Mouse (Mus musculus) retina, embryonic 14.5 days (tissue): Measurements from ENCODE around the gene D430042O09Rik.
A peak's percentile ranks its signal among the peaks of the same experiment; 100 is the strongest.

Experiments used
- DNase-seq: peaks from one replicate; pipeline ENCODE4 v3.0.0-alpha.2; 2015; ENCODE audit warnings: low spot score

The D430042O09Rik gene

DNA sequence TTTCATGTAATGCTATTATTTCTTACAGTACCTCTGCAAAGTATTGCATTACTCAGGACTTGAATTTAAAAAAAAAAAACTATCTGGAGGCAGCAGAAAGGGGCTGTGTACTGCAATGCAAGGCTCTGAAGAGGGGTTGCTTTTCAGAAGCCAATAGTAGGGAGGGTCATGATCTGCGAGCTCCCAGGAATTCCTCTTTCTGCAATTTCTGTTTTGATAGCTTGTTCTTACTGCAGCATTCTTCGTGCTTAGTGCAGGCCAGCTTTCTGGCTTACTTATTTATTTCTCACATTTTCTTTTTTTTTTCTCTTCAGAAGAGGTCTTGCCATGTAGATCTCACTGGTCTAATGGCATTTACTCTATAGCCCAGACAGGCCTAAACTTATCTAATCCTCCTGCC is 32.8 kb downstream of the D430042O09Rik start:
- no peak for DNase-seq

DNA sequence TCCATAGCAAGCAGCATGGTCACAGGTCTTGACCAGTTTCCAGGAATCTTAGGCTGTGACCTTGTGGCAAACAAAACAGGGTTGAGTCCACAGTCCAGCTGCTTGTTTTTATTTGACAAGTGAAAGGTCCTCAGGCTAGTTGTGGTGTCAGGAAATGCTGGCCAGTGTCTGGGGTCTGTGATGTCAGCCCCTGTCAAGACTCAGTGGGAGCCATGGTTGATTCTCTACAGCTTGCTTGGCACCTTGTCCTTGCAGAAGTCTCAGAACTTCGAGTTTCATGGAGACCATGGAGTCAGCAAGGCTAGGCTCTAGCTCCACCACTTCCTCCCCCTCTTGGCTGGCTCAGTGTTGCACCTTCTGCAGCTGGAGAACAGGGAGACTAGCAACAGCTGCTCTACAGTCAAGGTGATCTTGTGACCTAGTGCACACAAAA is 33.6 kb downstream of the D430042O09Rik start:
- DNase-seq: no peak

DNA sequence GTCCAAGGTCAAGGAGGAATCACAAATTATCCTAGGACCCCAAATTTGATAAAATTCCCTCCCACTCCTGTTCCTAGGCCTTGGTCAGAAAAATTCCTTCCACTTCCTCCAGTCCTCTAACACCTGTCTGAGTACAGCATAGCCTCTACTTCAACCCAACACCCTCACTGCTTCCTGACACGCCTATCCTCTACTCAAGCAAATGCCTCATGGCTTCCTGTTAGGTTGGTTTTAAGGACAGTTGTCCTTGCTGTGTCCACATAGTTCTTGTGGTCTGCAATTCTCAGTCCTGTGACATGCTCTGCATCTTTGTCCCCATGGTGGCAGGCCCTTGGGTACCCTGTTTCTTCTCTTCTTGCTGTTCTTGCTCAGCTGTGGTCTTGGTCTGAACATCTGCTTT is 37.1 kb downstream of the D430042O09Rik start:
- DNase-seq: no peak

DNA sequence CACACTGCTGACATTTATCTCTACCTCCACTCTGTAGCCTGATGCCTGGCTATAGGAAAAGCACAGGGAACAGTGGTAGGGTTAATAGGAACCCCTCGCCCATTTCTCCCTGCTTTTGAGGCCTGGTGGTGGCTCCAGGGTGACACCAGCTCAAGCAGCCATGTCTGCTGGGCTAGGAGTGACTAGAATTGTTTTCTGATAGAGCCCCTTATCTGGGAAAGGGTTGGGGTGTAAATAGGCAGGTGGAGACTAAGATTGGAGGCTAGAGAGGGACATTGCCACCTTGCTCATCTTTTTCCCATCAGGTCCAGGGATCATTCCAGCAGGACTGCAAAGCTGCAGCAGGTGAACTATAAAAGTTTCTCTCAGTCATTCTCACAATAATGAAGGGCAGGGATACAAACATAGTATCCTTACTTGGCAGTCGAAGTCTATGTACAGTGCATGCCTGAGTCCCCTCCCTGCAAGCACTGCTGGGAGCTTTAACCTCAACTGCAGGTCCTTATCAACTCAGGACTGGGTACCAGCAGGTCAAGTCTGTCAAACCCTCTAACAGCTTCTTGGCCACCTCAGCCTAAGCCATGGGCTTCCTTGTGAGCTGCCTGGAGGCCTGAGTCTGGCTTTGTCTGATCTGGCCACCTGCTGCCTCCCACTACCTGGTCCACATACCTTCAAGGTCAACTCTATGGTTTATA is 39.1 kb downstream of the D430042O09Rik start:
- DNase-seq: no peak

DNA sequence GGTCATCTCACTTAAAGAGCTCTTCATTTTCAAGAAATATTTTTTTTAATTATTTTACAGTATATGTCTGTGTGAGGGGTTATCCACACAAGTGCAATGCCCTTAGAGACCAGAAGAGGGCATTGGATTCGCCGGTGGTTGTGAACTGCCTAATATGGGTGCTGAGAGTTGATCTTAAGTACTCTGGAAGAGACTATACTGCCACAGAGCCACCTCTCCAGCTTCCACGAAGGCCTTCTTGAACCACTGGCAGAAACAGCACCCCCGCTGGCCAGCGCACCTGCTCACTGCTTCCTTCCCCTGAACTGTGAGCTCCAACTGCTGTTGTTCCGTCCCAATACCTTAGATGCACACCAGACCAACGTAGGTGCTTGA is 39.6 kb downstream of the D430042O09Rik start:
- peak; percentile 42 for DNase-seq

DNA sequence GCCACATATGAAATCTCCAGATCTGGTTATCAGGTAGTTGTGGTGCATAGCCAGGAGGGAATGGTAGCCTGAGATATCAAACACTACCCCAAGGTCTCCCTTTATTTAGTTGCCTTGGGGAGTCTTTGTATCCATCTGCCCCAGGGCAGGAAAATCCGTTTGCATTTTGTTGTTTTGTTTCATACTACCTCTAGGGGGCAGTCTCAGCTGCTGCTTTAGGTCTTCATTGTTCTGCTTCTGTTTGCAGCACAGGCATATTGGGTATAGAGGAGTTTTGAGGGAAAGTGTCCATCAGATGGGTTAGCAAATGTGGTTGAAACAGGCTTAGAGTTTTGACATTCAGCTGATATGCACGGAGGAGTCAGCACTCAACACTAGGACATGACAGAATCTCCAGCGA is 40.5 kb downstream of the D430042O09Rik start:
- peak; percentile 79 for DNase-seq

DNA sequence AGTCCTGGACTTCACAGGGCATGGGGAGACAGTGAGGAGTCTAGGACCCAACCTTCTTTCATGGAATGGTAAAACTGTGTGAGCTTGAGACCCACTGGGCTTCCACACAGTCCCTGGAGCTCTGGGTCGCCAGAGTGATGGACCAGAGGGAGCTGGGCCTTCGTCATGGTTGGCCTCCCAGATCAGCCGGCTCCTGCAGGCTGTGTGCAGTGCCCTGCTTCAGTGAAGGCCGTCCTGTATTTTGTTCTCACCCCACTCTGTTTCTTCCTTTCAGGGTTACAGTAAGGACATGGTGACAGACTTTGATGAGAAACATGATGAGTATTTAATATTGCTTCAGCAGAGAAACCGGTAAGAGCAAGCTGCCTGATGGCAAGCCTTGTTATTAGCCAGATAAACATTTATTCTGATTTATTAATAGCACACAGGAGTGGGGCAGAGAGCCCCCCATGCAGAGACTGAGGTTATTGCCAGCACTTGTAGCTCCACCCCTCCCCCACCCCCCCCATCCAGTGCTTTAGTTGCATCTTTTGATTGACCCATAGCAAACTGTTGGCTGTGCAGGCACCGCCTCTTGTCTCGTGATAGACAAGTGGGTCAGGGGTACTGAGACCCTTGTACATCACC is 45.1 kb downstream of the D430042O09Rik start:
- DNase-seq: no peak

DNA sequence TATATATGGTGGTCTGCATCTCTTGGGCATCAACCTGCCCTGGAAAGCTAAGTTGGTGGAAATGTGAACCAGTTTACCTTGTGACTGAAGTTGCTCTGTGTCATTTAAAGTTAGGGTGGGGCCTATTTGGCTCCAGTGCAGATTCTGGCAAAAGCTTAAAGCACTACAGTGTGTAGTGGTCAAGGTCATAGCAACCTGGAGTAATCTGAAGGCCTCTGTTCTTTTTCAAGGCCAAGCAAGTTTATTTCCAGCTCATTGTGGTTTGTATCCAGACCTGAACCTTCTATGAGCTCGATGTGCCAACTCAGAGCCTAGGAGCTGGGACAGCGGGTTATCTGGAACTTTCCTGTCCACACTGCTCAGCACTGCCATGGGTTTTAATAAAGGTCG is 45.6 kb downstream of the D430042O09Rik start:
- no peak for DNase-seq

DNA sequence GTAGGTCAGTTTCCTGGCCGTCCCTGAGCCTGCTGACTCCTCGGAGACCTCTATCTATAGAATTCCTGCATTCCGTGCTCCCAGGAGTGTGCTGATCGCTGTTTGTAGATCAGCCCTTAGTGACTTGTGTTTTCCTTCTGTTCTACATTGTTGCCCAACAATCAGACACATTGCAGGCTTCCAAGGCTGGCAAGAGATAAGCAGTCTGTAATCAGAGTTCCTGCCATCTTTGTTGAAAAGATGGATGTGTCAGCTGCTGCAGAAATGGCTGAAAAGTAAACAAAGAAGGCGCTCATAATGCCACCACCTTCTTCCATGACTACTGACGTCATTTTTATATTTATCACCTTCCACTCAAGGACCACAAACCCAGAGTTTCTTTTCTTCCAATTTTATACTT is 49.1 kb downstream of the D430042O09Rik start:
- no peak for DNase-seq

DNA sequence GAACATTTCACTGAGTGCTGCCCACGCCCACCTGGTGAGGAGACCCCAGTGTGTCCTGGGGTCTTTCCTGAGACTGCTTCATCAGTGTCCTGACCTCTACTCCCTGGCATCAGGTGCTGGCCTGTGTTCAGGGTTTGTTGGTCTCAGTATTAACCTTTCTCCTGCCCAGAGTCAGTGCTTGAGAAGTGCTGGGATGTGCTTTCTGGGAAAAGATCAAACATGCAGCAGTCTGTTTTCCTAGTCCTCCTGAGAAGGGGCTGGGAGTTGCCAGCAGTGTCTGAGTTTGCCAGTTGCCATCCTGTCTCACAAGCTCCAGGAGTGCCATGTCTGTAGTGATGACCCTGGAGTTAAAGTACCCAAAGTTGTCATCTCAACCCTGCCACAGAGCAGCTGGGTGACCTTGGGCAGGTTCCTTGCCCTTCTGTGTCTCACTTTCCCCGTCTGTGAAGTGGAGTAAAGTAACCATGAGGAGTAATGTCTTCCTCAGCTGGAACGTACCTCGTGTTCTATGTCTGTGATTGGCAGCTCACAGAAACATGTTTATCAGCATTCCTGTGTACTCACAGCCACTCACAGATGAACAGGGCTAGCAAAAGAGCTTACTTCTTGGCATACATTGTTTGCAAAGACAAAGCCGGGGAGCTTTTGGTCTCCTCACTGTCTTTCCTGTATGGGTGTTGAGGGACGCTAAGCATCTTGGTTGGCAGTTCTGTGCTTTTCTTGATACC is 50.4 kb downstream of the D430042O09Rik start:
- DNase-seq: no peak

DNA sequence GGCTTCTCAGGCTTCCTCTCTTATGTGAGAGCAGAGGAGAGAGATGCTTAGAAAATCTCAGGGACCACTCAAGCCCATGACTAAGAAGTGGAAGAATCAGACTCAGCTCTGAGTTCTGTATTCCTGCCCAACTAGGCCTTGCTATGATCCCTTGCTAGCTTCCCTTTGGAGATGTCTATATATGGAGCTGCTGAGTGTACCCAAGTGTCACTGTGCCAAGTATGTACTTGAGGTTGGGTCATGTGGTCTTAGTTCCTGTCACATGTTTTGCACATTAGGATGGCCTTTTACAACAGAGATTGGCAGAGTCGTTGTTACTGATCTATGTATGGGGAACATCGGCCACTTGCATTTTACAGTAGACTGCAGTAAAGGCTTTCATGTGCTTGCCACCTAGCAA is 54.6 kb downstream of the D430042O09Rik start:
- DNase-seq: no peak

DNA sequence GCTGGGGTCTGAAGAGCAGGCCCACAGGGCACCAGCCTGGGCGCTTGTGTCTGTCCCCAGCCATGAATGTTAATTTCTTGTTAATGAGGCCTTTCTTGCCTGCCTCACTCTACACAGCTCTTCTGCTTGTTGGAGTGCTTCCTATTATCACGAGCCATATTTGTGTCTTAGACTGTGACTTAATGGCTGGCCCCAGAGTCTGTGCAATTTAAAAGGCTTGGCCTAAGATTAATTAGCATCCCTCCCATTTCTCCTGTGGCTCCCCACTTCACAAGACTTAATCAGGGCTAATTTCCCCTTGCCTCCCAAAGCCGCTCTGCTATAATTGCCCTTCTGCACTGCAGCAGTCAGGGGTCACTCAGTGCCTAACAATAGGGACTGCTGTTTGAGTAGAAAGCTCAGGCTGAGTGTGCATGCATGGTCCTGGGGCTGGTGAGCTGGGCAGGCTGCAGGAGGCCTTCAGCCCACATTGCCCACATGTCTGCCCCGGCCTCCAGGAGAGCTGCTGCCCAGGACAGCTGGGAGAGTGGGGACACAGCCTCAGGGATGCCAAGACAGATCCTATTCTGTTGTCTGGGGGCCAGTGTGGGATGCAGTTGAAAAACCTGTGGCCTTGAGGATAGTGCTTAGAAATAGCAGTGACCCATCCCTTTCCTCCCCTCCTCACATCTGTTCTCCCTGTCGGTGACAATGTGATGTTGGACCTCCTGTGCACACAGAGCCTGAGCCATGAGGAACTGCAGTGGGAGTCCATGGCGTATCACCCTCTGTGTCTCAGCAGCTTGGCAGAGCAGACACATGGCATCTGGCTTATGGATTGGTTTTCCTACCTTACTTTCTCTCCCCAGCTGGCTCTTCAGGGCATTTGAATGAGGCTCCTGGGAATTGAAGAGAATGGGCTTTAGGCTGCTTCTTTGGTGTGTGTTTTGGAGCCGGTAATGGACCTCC is 55.5 kb downstream of the D430042O09Rik start:
- DNase-seq: peak; percentile 44

DNA sequence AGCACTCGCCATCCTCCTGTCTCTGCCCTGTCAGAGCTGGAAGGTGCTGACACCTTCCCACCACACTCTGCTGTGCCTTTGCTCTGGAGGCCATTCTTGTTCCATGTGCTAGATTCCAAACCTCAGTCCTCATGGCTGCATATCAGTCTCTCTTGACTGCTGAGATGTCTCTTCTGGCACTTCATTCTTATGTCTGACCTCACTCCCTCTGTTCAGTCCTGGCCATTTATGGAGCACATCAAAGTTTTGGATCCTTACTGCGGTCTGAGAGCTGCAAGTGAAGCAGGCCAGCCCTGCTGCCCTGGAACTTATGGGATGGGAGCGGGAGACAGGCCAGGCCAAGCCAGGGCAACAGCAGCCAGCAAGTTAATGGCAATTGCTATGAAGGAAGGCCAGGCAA is 56.7 kb downstream of the D430042O09Rik start:
- DNase-seq: no peak

DNA sequence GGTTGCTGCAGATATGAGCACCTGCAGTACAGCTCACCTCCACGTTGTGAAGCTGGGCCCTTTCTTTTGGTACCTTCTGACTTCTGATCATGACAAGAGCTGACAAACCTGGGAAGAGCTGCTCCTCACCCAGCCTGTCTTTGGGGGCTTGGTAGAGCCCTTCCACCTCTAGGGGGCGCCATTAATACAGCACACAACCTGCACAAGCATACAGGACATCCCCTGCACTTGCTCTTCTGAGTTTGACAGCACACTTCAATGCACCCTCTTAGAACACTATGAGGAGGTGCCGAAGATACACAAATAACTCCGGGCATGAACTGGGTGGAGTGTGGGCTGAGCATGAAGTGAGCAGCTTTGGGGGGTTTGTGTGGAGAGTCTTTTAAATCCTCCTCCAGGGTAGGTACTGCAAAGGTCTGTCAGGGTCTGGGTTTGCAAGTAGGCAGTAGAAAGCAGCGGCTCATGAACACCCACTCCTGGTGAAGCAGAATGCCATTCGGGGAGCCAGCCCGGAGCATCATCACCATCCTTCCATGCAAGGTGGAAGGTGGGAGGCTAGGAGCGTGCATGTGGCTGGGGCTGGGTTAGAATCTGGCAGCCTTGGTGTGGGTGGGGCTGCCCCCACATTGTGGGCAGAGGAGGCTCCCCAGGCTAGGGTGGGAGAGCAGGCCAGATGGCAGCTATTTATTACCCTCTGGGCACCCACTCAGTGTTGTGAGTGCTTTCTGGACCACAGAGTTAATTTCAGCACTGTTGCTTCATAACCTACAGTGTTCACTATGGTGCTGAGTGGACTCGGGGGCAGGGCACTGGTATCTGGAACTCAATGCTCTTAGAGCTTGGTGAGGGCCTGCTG is 59.5 kb downstream of the D430042O09Rik start:
- peak; percentile 78 for DNase-seq

DNA sequence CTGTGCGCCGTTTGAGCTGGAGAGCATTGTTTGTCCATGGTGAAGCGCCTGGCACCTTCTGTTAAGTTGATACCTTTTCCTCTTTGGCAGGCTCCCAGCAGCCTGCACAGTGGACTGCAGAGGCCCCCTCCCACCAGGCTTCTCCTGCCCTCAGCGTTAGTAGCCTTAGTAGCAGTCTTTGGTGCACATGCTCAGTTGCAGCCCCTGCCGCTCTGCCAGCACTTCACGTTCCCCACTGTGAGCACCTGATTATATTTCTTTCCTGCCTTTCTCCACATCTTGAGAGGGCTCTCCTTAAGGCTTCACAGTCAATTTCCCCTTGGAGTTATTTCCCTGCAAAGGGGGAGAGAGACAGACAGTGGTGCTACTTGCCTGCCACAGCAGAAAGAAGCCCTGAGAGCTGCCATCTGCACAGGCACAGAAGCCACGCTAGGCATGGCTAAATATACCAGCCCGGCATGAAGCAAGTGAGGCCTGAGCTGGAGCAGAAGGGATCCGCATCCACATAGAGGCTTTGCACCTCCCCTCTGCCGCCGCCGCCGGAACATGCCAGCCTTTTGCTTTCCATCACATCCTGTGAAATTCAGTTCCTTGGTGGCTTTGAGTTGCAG is 65.4 kb downstream of the D430042O09Rik start:
- DNase-seq: no peak

DNA sequence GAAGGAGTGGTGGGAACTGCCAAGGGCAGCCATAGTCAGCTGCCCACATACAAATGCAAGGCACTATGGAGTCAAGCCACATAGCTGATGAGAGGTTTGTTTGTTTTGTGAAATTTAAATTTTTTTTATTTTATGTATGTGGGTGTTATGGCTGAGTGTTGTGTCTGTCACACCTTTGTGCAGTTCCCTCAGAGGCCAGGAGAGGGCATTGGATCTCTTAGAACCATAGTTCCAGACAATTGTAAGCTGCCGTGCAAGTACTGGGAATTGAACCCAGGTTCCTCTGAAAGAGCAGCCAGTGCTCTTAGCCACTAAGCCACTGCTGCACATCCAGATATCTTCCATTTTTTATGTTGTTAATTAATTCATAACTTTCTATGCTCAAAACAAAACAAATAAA is 75.5 kb downstream of the D430042O09Rik start:
- peak; percentile 27 for DNase-seq

DNA sequence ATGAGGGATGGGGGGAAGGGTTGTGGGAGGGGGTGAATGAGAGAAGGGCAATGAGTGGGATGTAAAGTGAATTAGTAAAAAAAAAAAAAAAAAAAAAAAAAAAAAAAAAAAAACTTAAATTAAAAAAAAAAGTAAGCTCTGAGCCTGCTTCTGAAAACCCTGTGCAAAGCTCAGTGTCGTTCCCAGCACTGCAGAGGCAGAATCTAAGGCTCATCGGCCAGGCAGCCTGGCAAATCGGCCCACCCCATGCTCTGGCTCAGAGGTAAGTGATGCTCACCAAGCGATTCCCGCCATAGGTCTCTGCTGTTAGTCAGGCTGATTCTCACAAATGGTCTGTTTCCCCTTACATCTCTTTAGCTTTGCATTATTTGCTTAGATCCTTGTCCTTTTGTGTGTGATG is 78.4 kb downstream of the D430042O09Rik start:
- DNase-seq: no peak

DNA sequence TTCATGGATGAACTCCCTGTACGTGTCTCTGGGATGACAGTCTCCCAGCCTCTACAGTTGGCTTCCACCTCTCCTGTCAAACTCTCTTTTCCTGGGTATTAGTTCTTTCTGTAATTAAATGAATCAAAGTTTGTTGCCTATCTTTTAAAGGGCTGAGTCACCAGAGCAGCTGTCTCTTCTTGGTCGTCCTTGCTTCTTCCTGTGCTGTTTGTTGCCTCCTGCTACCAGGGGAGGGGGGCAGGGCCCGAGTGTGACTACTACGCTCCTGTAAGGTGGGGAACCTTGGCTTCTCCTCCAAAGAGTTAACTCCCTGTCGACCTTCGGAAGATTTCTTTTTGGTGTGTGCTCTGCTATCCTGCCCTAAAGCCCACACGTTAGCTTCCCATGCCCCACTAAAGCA is 79.4 kb downstream of the D430042O09Rik start:
- no peak for DNase-seq

DNA sequence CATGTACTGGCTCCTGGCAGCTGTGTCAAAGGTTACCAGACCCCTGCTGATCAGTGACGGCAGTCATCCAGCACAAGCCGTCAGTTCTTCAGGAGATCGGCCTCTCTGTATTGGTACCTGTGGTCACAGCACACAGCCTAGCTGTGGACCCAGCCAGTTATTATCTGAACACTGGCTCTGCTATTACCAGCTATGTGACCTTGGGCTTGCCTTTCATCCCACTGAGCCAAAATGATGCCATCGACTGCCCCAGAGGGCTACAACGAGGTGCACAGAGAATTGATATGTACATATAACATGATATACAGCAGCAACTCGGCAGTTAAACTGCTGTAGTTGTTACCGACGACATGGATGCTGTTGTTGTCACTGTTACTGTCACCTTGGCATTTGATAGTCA is 82.4 kb downstream of the D430042O09Rik start:
- DNase-seq: no peak

DNA sequence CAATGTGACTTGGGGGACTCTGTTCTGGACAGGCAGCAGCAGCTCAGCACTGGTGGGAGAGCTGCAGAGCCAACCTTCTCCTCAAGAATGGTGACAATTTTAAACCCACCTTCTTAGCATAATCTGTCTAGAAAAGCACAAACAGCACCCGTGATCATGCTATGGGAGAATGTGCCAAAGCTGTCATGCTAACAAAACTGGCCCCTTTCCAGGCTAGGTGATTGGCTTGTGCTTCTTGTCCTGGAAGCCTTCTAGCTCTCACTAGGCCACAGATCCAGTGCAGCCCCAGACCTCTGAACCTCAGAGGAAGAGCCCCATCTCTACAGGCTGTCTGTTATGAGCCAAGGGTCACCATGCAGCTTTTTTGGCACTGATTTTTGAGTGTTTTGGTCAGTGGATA is 98.9 kb downstream of the D430042O09Rik start:
- DNase-seq: no peak

DNA sequence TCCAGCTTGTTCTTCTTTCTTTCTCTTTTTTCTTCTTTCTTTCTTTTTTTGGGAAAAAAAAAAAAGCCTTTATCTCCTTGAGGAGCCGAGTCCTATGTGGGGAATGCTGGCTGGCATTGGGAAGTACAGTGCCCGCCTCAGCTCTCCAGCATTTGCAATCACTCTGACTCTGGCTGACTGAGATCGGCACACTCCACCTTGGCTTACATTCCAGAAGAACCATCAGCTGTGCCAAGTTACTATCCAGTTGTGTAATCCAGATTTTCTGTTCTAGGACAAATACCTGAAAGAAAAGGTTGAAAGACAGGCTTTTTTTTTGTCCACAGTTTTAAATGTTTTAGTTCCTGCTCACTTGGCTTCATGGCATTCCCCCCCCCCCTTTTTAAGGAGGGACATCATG is 100.5 kb downstream of the D430042O09Rik start:
- DNase-seq: no peak
